ENCODE assay signal across 8 mouse cellular contexts in genomic region chr19:8928689-8929223, GRCm38 (mm10). TPM values are rescaled to one million over a fixed set of nuclear protein-coding genes. Genes with fewer than 3 reads are reported as not detected.
DNase-seq lines count a peak whose midpoint lies in the region; ATAC-seq and TF ChIP-seq lines count a peak whose summit lies in the region.

No protein-coding gene starts in this region.

- whole genome bisulfite sequencing in heart, postnatal 0 days, result 20% methylated on average over 16 of the region's 16 CpGs
- WGBS in forebrain, embryonic 13.5 days, result 15% methylated on average over 16 of the region's 16 CpGs
- WGBS in liver, embryonic 15.5 days (ENCODE audit: insufficient replicate concordance), result 32% methylated on average over 16 of the region's 16 CpGs

- in situ Hi-C loops in Patski (cut with MboI; ENCODE audit: low pct_unique_long_range_greater_than_20kb), result no loop called here

- ATAC-seq in heart, postnatal 0 days (ENCODE audit: insufficient read depth, low read depth), result no peak; the same call in 1 of the 2 replicates
- ATAC-seq in Patski, result peak; percentile 14
- peak; percentile 44 for ATAC-seq in forebrain, embryonic 13.5 days
- ATAC-seq in liver, embryonic 15.5 days (ENCODE audit: insufficient read depth), result peak; percentile 6

- POLR2A ChIA-PET in Patski (lab: Charles Lee), result no interaction called here

- CTCF ChIA-PET in Patski (lab: Charles Lee), result no interaction called here

- 0 out of 2 replicates have a peak, but pooled peaks cover 9% of the 10 kb centered on the region for H3K4me1 ChIP-seq in heart, postnatal 0 days (ENCODE audit: control insufficient read depth, insufficient read depth)
- H3K4me1 ChIP-seq in forebrain, embryonic 13.5 days, result peaks cover 20% of the 10 kb centered on the region
- H3K4me1 ChIP-seq in liver, embryonic 15.5 days (replicated peaks), result peaks cover 64% of the 10 kb centered on the region

- H3K9ac ChIP-seq in heart, postnatal 0 days (replicated peaks; ENCODE audit: low read depth, low read length), result peak overlapping the region; percentile 80
- H3K9ac ChIP-seq in forebrain, embryonic 13.5 days, result peak overlapping the region; percentile 77
- H3K9ac ChIP-seq in liver, embryonic 15.5 days, result peak overlapping the region; percentile 86

- peaks cover 31% of the 10 kb centered on the region for H3K36me3 ChIP-seq in heart, postnatal 0 days (replicated peaks; ENCODE audit: control insufficient read depth, insufficient read depth, low read length)
- H3K36me3 ChIP-seq in forebrain, embryonic 13.5 days (ENCODE audit: poor library complexity, severe bottlenecking), result peaks cover 40% of the 10 kb centered on the region
- peaks cover 52% of the 10 kb centered on the region for H3K36me3 ChIP-seq in liver, embryonic 15.5 days (replicated peaks)

- H3K27ac ChIP-seq in heart, postnatal 0 days (ENCODE audit: low read depth), result peak overlapping the region; percentile 82; the same call in 1 of the 2 replicates
- H3K27ac ChIP-seq in forebrain, embryonic 13.5 days, result no peak overlapping the region
- peak overlapping the region; percentile 92 for H3K27ac ChIP-seq in liver, embryonic 15.5 days (replicated peaks)

- H3K9me3 ChIP-seq in heart, postnatal 0 days (replicated peaks; ENCODE audit: control insufficient read depth, low read length), result no peaks in the 10 kb centered on the region
- H3K9me3 ChIP-seq in forebrain, embryonic 13.5 days (replicated peaks), result no peaks in the 10 kb centered on the region
- H3K9me3 ChIP-seq in liver, embryonic 15.5 days (replicated peaks), result no peaks in the 10 kb centered on the region

- no peak for DNase-seq in heart, postnatal 0 days (ENCODE audit: low spot score)
- no peak for DNase-seq in heart, postnatal 36 days
- DNase-seq in Patski (ENCODE audit: low read depth, low spot score), result no peak
- DNase-seq in right cerebral cortex, postnatal 4 days, result no peak
- DNase-seq in embryo, embryonic 11 days, result no peak
- DNase-seq in testis, postnatal 10 days (ENCODE audit: low spot score), result no peak

- TF ChIP-seq CTCF in heart, postnatal 0 days (IDR thresholded peaks at IDR 0.05; ENCODE audit: low read depth), result no peak
- TF ChIP-seq CTCF in Patski (IDR thresholded peaks at IDR 0.05), result no peak

- no peaks in the 10 kb centered on the region for H3K27me3 ChIP-seq in heart, postnatal 0 days (ENCODE audit: control insufficient read depth, insufficient read depth, low read length)
- no peaks in the 10 kb centered on the region for H3K27me3 ChIP-seq in Patski
- H3K27me3 ChIP-seq in forebrain, embryonic 13.5 days, result peaks cover 11% of the 10 kb centered on the region
- no peaks in the 10 kb centered on the region for H3K27me3 ChIP-seq in liver, embryonic 15.5 days

- no peak for TF ChIP-seq EP300 in heart, postnatal 0 days (IDR thresholded peaks at IDR 0.05; ENCODE audit: low read depth)

- intact Hi-C loops in heart, postnatal 36 days (cut with DNase I), result loop anchor here (2.0 kb wide), 1 partner anchor 14 kb away; no protein-coding TSS in a partner anchor

- peak overlapping the region; percentile 74 for H3K4me3 ChIP-seq in heart, postnatal 0 days (ENCODE audit: low read depth, low read length)
- H3K4me3 ChIP-seq in forebrain, embryonic 13.5 days, result peak overlapping the region; percentile 56
- peak overlapping the region; percentile 89 for H3K4me3 ChIP-seq in liver, embryonic 15.5 days (replicated peaks)

- H3K4me2 ChIP-seq in heart, postnatal 0 days (ENCODE audit: low read depth, low read length), result peak overlapping the region; percentile 89
- peak overlapping the region; percentile 76 for H3K4me2 ChIP-seq in forebrain, embryonic 13.5 days
- H3K4me2 ChIP-seq in liver, embryonic 15.5 days, result peak overlapping the region; percentile 99

RNA-seq across cellular contexts. Expression of gene Rom1, which starts 0.4 kb away (rescaled TPM):
- 1.5 and 10.2 TPM in 2 replicates for total RNA-seq in heart, postnatal 0 days (2014; rRNA removed; ENCODE audit: low replicate concordance)
- 3.2 TPM in 2 replicates for polyA plus RNA-seq in heart, postnatal 0 days (2015; fragmentation: Nextera tagmentation; extraction: Ambion mirVana)
- 10 to 100 TPM; 19.8 to 30.2 TPM for total RNA-seq in heart, postnatal 36 days (2021)
- 9.1 TPM for polyA plus RNA-seq in Patski (2021)
- 1.2 and 1.3 TPM in 2 replicates for polyA plus RNA-seq in forebrain, embryonic 13.5 days (2015; fragmentation: Nextera tagmentation; extraction: Ambion mirVana)
- polyA plus RNA-seq in liver, embryonic 15.5 days (2015; fragmentation: Nextera tagmentation; extraction: Ambion mirVana), result 2.8 TPM in 2 replicates

RNA-seq across cellular contexts. Expression of gene Eml3, which starts 0.6 kb away (rescaled TPM):
- 6.7 and 21.0 TPM in 2 replicates for total RNA-seq in heart, postnatal 0 days (2014; rRNA removed; ENCODE audit: low replicate concordance)
- polyA plus RNA-seq in heart, postnatal 0 days (2015; fragmentation: Nextera tagmentation; extraction: Ambion mirVana), result 9.6 and 10.1 TPM in 2 replicates
- 10 to 100 TPM in 1 of 2 experiments, 1 to 10 TPM in 1; 9.5 to 11.0 TPM for total RNA-seq in heart, postnatal 36 days (2021)
- polyA plus RNA-seq in Patski (2021), result 56.5 TPM
- polyA plus RNA-seq in forebrain, embryonic 13.5 days (2015; fragmentation: Nextera tagmentation; extraction: Ambion mirVana), result 8.9 and 9.6 TPM in 2 replicates
- 13.1 and 14.6 TPM in 2 replicates for polyA plus RNA-seq in liver, embryonic 15.5 days (2015; fragmentation: Nextera tagmentation; extraction: Ambion mirVana)

RNA-seq across cellular contexts. Expression of gene B3gat3, which starts 8.6 kb away (rescaled TPM):
- 41.5 and 54.2 TPM in 2 replicates for total RNA-seq in heart, postnatal 0 days (2014; rRNA removed; ENCODE audit: low replicate concordance)
- polyA plus RNA-seq in heart, postnatal 0 days (2015; fragmentation: Nextera tagmentation; extraction: Ambion mirVana), result 26.8 and 29.1 TPM in 2 replicates
- 10 to 100 TPM; 34.5 to 37.6 TPM for total RNA-seq in heart, postnatal 36 days (2021)
- polyA plus RNA-seq in Patski (2021), result 53.3 TPM
- polyA plus RNA-seq in forebrain, embryonic 13.5 days (2015; fragmentation: Nextera tagmentation; extraction: Ambion mirVana), result 66.4 and 69.5 TPM in 2 replicates
- 20.6 and 25.8 TPM in 2 replicates for polyA plus RNA-seq in liver, embryonic 15.5 days (2015; fragmentation: Nextera tagmentation; extraction: Ambion mirVana)

RNA-seq across cellular contexts. Expression of gene Mta2, which starts 12.9 kb away (rescaled TPM):
- 55.1 and 57.9 TPM in 2 replicates for total RNA-seq in heart, postnatal 0 days (2014; rRNA removed; ENCODE audit: low replicate concordance)
- 47.6 and 51.5 TPM in 2 replicates for polyA plus RNA-seq in heart, postnatal 0 days (2015; fragmentation: Nextera tagmentation; extraction: Ambion mirVana)
- 10 to 100 TPM; 33.2 to 38.5 TPM for total RNA-seq in heart, postnatal 36 days (2021)
- polyA plus RNA-seq in Patski (2021), result 141 TPM
- polyA plus RNA-seq in forebrain, embryonic 13.5 days (2015; fragmentation: Nextera tagmentation; extraction: Ambion mirVana), result 178 and 180 TPM in 2 replicates
- 79.0 and 85.9 TPM in 2 replicates for polyA plus RNA-seq in liver, embryonic 15.5 days (2015; fragmentation: Nextera tagmentation; extraction: Ambion mirVana)

RNA-seq across cellular contexts. Expression of gene Tut1, which starts 24.9 kb away (rescaled TPM):
- 9.8 and 18.0 TPM in 2 replicates for total RNA-seq in heart, postnatal 0 days (2014; rRNA removed; ENCODE audit: low replicate concordance)
- polyA plus RNA-seq in heart, postnatal 0 days (2015; fragmentation: Nextera tagmentation; extraction: Ambion mirVana), result 8.2 and 10.4 TPM in 2 replicates
- total RNA-seq in heart, postnatal 36 days (2021), result 1 to 10 TPM; 8.1 to 8.9 TPM
- 24.6 TPM for polyA plus RNA-seq in Patski (2021)
- polyA plus RNA-seq in forebrain, embryonic 13.5 days (2015; fragmentation: Nextera tagmentation; extraction: Ambion mirVana), result 35.3 and 36.7 TPM in 2 replicates
- 13.7 and 14.6 TPM in 2 replicates for polyA plus RNA-seq in liver, embryonic 15.5 days (2015; fragmentation: Nextera tagmentation; extraction: Ambion mirVana)
